Mouse (Mus musculus): ENCODE measurements around the gene Atp11c.

DNA sequence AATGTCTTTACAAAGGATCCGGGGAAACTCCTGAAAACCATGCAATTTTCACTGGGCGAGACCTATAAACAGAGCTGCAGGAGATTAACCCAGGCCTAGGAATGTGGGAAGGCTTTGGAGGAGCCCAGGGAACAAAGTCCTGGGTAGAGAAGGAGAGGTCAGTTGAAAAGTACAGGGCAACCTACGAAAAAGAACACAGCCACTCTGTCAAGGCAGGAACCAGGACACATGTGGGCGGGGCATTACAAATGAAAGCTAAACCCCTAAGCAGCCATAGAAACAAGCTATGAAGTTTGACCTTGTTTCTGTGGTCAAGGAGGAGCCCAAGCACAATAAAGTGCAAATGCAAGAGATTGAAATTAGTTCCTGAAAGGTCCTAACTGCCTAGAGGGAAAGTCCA lies 186.8 kb downstream of the Atp11c start:
- TF ChIP-seq POLR2A (IDR thresholded peaks at IDR 0.05; ENCODE audit: low read depth, low read length) (no peak), CTCF (conservative IDR thresholded peaks at IDR 0.05; ENCODE audit: insufficient read depth, insufficient read length, low read depth, low read length) (no peak)
